8 mouse cellular contexts compared by ENCODE assay signal in the genomic region with DNA sequence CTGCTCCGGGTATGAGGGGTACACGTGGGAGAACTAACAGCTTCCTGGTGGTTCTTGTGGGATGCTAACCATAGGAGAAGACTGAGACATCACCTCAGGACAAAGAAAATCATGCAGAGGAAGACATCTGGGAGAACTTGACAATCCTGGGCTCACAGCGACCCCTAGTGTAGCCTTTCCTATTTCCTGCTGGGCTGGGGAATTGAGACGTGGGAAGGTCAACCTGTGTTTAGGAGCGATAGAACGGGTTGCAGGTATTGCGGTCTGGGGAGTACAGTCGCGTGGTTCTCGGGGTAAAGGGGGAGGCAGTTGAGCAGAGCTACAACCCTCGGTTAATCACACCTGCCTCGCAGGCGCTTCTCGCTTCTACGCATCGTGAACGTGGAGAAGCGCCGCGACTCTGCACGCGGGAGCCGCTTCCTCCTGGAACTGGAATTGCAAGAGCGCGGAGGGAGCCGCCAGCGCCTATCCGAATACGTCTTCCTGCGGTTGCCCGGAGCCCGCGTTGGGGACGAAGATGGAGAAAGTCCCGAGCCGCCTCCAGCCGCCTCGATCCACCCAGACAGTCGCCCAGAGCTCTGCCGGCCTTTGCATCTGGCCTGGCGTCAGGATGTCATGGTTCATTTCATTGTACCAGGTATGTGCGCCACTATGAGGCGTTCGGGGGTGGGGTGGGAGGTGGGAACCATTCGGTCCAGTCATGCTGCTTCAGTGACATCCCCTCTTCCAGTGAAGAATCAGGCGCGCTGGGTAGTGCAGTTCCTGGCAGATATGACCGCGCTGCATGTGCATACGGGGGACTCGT. TPM values are rescaled to one million over a fixed set of nuclear protein-coding genes. Genes with fewer than 3 reads are reported as not detected.
DNase-seq lines count a peak whose midpoint lies in the region; ATAC-seq and TF ChIP-seq lines count a peak whose summit lies in the region.

No protein-coding gene starts in this region.

- H3K36me3 ChIP-seq in forebrain, embryonic 12.5 days (replicated peaks), result peaks cover 35% of the 10 kb centered on the region
- H3K36me3 ChIP-seq in lung, embryonic 14.5 days (ENCODE audit: insufficient read depth), result peaks cover 7% of the 10 kb centered on the region; the same call in 1 of the 2 replicates

- intact Hi-C loops in heart, postnatal 36 days (cut with DNase I), result loop anchor here (1.0 to 5.0 kb wide), 3 partner anchors 107 to 225 kb away; partner anchors contain the start of gene Scgb1c1

- TF ChIP-seq POLR2A in olfactory bulb, adult 2 months (IDR thresholded peaks at IDR 0.05; ENCODE audit: insufficient read depth, low read depth, low read length), result peak; percentile 46; the same call in 1 of the 2 replicates

- peak overlapping the region; percentile 51 for H3K27ac ChIP-seq in forebrain, embryonic 12.5 days
- H3K27ac ChIP-seq in lung, embryonic 14.5 days (ENCODE audit: low read depth), result no peak overlapping the region
- peak overlapping the region; percentile 47 for H3K27ac ChIP-seq in olfactory bulb, adult 2 months (ENCODE audit: insufficient read depth, low read depth, low read length)

- in situ Hi-C loops in Patski (cut with MboI; ENCODE audit: low pct_unique_long_range_greater_than_20kb), result no loop called here

- CTCF ChIA-PET in Patski (lab: Charles Lee), result interaction anchor here (0.7 to 2.0 kb wide), 15 partner anchors 9 to 118 kb away, joined by 3 to 9 read pairs (median 4); partner anchors contain the start of genes B4galnt4, Pkp3 and Rnh1

- peak overlapping the region; percentile 30 for H3K4me3 ChIP-seq in forebrain, embryonic 12.5 days (replicated peaks)
- H3K4me3 ChIP-seq in lung, embryonic 14.5 days (ENCODE audit: low read depth, low read length), result peak overlapping the region; percentile 34
- peak overlapping the region; percentile 53 for H3K4me3 ChIP-seq in olfactory bulb, adult 2 months (ENCODE audit: insufficient read depth, low read depth, low read length)

- no peak for TF ChIP-seq CTCF in Patski (IDR thresholded peaks at IDR 0.05)
- peak; percentile 85 for TF ChIP-seq CTCF in lung, embryonic 14.5 days (IDR thresholded peaks at IDR 0.05; ENCODE audit: low read depth)
- peak; percentile 41 for TF ChIP-seq CTCF in olfactory bulb, adult 2 months (IDR thresholded peaks at IDR 0.05; ENCODE audit: insufficient read depth, low read depth, low read length)

- peaks cover 4% of the 10 kb centered on the region for H3K27me3 ChIP-seq in Patski
- H3K27me3 ChIP-seq in forebrain, embryonic 12.5 days, result peaks cover 25% of the 10 kb centered on the region
- H3K27me3 ChIP-seq in lung, embryonic 14.5 days (ENCODE audit: insufficient read depth, low read length), result peaks cover 28% of the 10 kb centered on the region

- POLR2A ChIA-PET in Patski (lab: Charles Lee), result interaction anchor here (0.6 to 1.5 kb wide), 3 partner anchors 14 to 123 kb away, joined by 3 to 7 read pairs (median 3); no protein-coding TSS in a partner anchor

- H3K4me1 ChIP-seq in forebrain, embryonic 12.5 days, result peaks cover 16% of the 10 kb centered on the region
- H3K4me1 ChIP-seq in lung, embryonic 14.5 days (ENCODE audit: insufficient read depth), result no peaks in the 10 kb centered on the region
- H3K4me1 ChIP-seq in olfactory bulb, adult 2 months (ENCODE audit: control insufficient read depth, insufficient read depth, low read length), result peaks cover 17% of the 10 kb centered on the region

- WGBS in forebrain, embryonic 12.5 days, result 1% methylated on average over 51 of the region's 51 CpGs
- 1% methylated on average over 51 of the region's 51 CpGs for WGBS in lung, embryonic 14.5 days
- WGBS in olfactory bulb, adult 2 months, result under 1% methylated on average over 51 of the region's 51 CpGs

- peak overlapping the region; percentile 64 for H3K4me2 ChIP-seq in forebrain, embryonic 12.5 days
- H3K4me2 ChIP-seq in lung, embryonic 14.5 days, result peak overlapping the region; percentile 76

- DNase-seq in Patski (ENCODE audit: low read depth, low spot score), result no peak
- peak; percentile 76 to 81 for DNase-seq in heart, postnatal 36 days
- DNase-seq in layer of hippocampus, adult 18-20 months (ENCODE audit: low spot score in 2 of 2), result peak; percentile 66 to 88
- DNase-seq in lung, embryonic 14.5 days, result peak; percentile 90
- peak; percentile 87 for DNase-seq in thymus, postnatal 4 days

- H3K9me3 ChIP-seq in forebrain, embryonic 12.5 days, result no peaks in the 10 kb centered on the region
- no peaks in the 10 kb centered on the region for H3K9me3 ChIP-seq in lung, embryonic 14.5 days (ENCODE audit: low read depth, low read length)

- ATAC-seq in Patski, result peak; percentile 22
- ATAC-seq in cerebellum, adult (ENCODE audit: insufficient number of reproducible peaks, low FRiP score, low TSS enrichment), result 0 out of 2 replicates have a peak, but pooled peaks have one; percentile 46
- ATAC-seq in forebrain, embryonic 12.5 days (ENCODE audit: low FRiP score), result peak; percentile 44
- ATAC-seq in lung, embryonic 14.5 days (ENCODE audit: insufficient read depth), result peak; percentile 54; the same call in 1 of the 2 replicates

- peak overlapping the region; percentile 53 for H3K9ac ChIP-seq in forebrain, embryonic 12.5 days
- peak overlapping the region; percentile 47 for H3K9ac ChIP-seq in lung, embryonic 14.5 days

RNA-seq across cellular contexts. Expression of gene Pkp3, which starts 7.8 kb away (rescaled TPM):
- 2.2 TPM for polyA plus RNA-seq in Patski (2021)
- polyA plus RNA-seq in forebrain, embryonic 12.5 days (2016; fragmentation: Nextera tagmentation; extraction: Ambion mirVana), result 1.3 and 1.5 TPM in 2 replicates
- total RNA-seq in heart, postnatal 36 days (2021), result not detected
- total RNA-seq in layer of hippocampus, adult 18-20 months (2021), result not detected
- 7.5 and 8.7 TPM in 2 replicates for polyA plus RNA-seq in lung, embryonic 14.5 days (2014; fragmentation: Nextera tagmentation; extraction: Ambion mirVana)
- polyA plus RNA-seq in olfactory bulb, adult 2 months (2012; ENCODE audit: insufficient read depth, insufficient read length, low replicate concordance, missing spikeins), result not detected in 2 replicates

RNA-seq across cellular contexts. Expression of gene B4galnt4, which starts 9.4 kb away (rescaled TPM):
- 2.2 TPM for polyA plus RNA-seq in Patski (2021)
- 40.7 and 43.6 TPM in 2 replicates for polyA plus RNA-seq in forebrain, embryonic 12.5 days (2016; fragmentation: Nextera tagmentation; extraction: Ambion mirVana)
- not detected for total RNA-seq in heart, postnatal 36 days (2021)
- total RNA-seq in layer of hippocampus, adult 18-20 months (2021), result 10 to 100 TPM; 84.2 to 86.8 TPM
- polyA plus RNA-seq in lung, embryonic 14.5 days (2014; fragmentation: Nextera tagmentation; extraction: Ambion mirVana), result 5.6 and 7.1 TPM in 2 replicates
- polyA plus RNA-seq in olfactory bulb, adult 2 months (2012; ENCODE audit: insufficient read depth, insufficient read length, low replicate concordance, missing spikeins), result not detected in 2 replicates

RNA-seq across cellular contexts. Expression of gene Sigirr, which starts 30.1 kb away (rescaled TPM):
- polyA plus RNA-seq in Patski (2021), result 7.6 TPM
- polyA plus RNA-seq in forebrain, embryonic 12.5 days (2016; fragmentation: Nextera tagmentation; extraction: Ambion mirVana), result 1.3 and 1.5 TPM in 2 replicates
- 1 to 10 TPM; 5.6 to 9.5 TPM for total RNA-seq in heart, postnatal 36 days (2021)
- 1 to 10 TPM; 1.9 to 2.1 TPM for total RNA-seq in layer of hippocampus, adult 18-20 months (2021)
- 7.8 and 9.8 TPM in 2 replicates for polyA plus RNA-seq in lung, embryonic 14.5 days (2014; fragmentation: Nextera tagmentation; extraction: Ambion mirVana)
- not detected in 2 replicates for polyA plus RNA-seq in olfactory bulb, adult 2 months (2012; ENCODE audit: insufficient read depth, insufficient read length, low replicate concordance, missing spikeins)

RNA-seq across cellular contexts. Expression of gene Gm17387, which starts 41.3 kb away (rescaled TPM):
- polyA plus RNA-seq in Patski (2021), result not detected
- not detected in 2 replicates for polyA plus RNA-seq in forebrain, embryonic 12.5 days (2016; fragmentation: Nextera tagmentation; extraction: Ambion mirVana)
- not detected for total RNA-seq in heart, postnatal 36 days (2021)
- total RNA-seq in layer of hippocampus, adult 18-20 months (2021), result not detected
- not detected in 2 replicates for polyA plus RNA-seq in lung, embryonic 14.5 days (2014; fragmentation: Nextera tagmentation; extraction: Ambion mirVana)
- polyA plus RNA-seq in olfactory bulb, adult 2 months (2012; ENCODE audit: insufficient read depth, insufficient read length, low replicate concordance, missing spikeins), result not detected in 2 replicates

RNA-seq across cellular contexts. Expression of gene Ano9, which starts 47.3 kb away (rescaled TPM):
- 0.09 TPM for polyA plus RNA-seq in Patski (2021)
- polyA plus RNA-seq in forebrain, embryonic 12.5 days (2016; fragmentation: Nextera tagmentation; extraction: Ambion mirVana), result 0.31 and 0.37 TPM in 2 replicates
- total RNA-seq in heart, postnatal 36 days (2021), result under 1 TPM; 0.14 to 0.33 TPM
- total RNA-seq in layer of hippocampus, adult 18-20 months (2021), result not detected
- polyA plus RNA-seq in lung, embryonic 14.5 days (2014; fragmentation: Nextera tagmentation; extraction: Ambion mirVana), result 4.2 and 4.3 TPM in 2 replicates
- polyA plus RNA-seq in olfactory bulb, adult 2 months (2012; ENCODE audit: insufficient read depth, insufficient read length, low replicate concordance, missing spikeins), result not detected in 2 replicates
